Mouse (Mus musculus): ENCODE measurements at regions not wholly inside any gene's neighbourhood (a gene's known extent, or its start where the extent isn't known, plus 50 kb on each side); places are given as distances from the start of the nearest gene placed in this dataset.
A peak's percentile ranks its signal among the peaks of the same experiment; 100 is the strongest.

DNA sequence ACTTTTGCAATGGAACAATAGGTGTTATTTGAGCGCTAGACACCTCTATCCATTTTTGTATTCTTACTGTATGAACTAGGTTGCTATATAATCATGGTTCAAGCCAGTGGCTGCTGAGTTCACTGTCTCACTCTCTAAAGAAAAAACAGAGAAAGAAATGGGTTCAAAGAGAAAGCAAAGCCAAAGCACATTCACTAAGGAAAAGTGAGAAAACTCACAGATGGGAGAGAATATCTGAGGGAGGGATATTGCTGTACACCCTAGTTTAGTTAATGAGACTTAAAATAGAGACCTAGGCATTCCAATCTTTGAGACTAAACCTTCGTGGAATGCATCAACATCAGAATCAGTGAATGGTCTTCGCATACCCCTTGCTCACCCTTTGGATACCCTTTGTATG, 371.0 kb downstream of the Fam198b start:
- DNase-seq (ENCODE audit: low spot score in 2 of 2): no peak

DNA sequence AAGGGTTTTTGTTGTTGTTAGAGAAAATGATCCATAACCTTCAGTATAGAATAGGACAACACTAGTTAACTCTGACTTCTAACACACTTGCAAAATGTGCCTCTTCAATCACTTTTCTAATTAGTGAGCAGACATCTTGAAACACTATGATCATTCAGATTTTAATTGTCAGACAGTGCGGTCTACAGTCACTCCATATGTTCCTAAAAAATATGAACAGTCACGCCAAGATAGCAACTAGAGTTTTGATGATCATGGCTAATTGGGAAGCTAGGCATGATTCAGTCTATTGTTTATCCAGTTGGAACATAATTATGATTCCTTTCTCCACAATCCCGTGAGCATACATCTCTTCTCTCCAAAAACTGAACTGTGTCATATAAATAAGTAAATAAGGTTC, 372.1 kb downstream of the Fam198b start:
- no peak for DNase-seq (ENCODE audit: low spot score in 2 of 2)

DNA sequence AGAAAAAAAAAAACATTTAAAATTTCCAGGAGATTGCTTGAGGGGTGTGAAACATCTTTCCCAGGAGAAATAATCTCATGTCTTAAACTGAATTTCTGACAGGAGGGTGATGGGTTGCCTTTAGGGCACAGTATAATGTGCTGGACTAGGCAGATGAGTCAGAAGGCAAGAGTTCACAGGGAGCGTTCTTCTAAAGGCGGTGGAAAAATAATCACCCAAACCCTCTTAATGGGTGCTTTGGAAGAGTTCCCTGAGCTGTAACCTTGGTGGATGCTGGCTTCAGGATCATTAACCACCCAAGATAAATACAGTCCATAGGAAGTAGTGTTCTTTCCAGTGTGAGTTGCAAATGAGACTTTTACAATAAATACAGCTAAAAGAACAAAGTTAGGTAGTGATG, 378.8 kb downstream of the Fam198b start:
- DNase-seq (ENCODE audit: low spot score in 2 of 2): no peak

DNA sequence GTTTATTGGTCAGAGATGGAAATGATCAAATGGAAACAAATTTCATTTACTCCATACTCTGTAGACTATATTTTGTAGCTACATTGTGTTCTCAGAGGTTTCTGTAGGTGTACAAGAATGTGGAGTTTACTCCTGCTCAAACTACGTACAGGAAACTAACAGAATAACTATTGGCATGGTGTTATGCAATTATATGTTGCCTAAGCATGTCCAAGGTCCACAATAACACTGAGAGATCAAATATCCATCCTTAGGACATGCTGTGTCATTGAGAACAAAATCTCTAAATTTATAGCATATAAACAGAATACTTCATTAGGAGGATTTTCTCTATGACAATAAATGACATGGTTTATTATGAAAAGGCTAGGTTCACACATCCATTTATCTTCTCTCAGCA, 400.3 kb downstream of the Fam198b start:
- no peak for DNase-seq (ENCODE audit: low spot score in 2 of 2)

DNA sequence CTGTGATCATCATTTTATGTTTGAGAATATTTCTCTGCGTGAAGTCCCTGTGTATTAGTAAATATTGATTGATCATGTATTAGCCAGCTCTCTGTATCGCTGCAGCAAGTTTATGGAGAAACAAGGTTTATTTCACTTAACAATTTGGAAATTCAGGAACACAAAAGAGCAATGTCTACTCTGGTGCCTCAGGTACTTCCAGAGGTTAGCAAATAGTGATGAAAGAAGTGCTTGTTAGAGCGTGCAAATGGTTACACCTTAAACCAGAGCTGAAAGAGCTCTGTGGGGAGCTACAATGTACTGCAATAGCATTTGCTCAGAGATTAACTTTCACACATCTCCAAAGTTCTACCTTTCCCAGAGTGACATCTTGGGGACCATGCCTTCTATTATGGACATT, 400.9 kb downstream of the Fam198b start:
- no peak for DNase-seq (ENCODE audit: low spot score in 2 of 2)

DNA sequence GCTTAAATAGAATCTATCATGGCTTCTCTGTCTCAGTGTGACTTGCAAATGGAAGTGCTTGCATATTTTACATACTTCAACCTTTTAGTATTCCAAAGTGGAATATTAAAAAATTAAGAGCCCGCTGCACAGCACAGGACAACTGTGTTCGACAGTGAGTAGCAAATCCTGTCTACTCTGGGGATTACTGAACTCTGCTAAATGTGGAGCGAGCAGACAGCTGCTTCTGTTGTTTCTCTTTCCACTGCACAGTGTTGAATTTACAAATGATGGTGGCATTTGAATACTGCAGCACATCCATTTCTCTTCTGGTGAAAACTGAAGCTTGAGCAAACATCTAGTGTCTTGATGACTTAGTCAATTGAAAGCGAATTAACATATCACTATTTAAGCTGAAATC, 409.2 kb downstream of the Fam198b start:
- no peak for DNase-seq (ENCODE audit: low spot score in 2 of 2)

DNA sequence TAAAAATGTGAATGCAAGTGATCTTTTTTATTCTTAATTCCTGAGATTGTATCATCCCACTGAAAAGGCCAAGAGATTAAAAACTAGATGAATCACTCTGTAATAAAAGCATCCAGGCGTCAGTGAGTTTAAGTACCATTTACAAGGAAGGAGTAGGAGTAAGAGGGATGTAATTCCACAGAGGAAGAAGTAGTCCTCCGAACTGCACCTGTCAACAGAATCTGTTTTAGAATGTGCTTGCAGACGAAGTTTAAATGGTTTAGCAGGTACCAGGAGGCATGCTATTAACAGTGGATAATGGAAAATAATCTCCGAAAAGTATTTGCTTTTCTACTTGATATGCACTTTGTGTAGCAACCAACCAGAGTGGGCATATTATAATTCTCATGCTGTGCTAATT, 423.3 kb downstream of the Fam198b start:
- no peak for DNase-seq (ENCODE audit: low spot score in 2 of 2)

DNA sequence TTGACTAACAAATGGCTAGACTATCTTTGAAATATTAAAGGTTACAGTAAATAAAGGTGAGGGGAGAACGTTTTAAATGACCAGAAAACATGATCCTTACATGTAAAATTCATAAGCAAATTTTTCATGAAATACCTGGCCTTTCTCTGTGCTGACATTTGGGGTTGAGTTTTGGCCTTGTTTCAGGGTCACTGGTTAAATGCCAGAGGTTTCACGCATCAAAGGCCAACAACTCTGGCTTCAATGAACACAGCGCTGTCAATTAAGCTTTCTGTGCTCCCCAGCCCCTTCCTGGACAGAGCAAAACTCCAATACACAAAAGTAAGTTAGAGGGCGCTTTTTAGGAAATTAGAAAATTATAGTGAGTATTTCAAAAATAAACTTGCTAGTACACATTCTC, 425.6 kb downstream of the Fam198b start:
- DNase-seq (ENCODE audit: low spot score in 2 of 2): no peak

DNA sequence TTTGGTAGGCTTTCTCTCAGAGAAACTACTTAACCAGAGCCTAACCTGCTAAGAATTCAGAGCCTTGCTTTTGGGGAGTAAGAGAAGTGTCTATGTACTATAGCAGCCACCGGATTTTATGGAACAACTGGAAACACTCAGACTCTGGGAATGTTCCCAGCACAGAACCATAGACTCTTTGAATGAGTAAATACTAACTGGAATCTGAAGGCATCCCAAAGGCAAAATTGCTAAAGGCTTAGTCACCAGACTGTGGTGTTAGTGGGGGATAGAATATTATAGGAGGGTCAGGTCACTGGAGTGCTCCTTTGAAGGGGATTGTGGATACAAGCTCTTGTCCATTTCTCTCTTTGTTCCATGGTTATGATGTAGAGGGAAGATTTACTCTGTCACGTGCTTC, 427.4 kb downstream of the Fam198b start:
- no peak for DNase-seq (ENCODE audit: low spot score in 2 of 2)

DNA sequence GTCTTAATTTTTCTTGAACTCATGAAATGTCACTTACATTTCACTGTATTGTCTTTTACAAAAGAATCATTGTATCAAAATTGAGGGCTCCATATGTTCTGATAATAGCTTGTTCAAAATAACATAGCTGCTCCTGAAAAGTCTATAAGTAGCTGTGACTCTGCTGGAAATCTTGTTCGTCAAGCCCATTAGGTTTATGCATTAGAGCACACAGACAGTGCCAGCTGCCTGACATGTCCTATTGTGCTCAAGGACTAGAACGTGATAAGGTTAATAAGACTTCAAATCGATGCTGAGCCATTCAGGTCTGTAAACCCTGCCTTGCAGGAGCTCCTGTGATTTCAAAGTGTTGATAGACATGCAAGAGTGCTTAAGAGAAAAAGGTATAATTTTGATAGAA, 438.0 kb downstream of the Fam198b start:
- no peak for DNase-seq (ENCODE audit: low spot score in 2 of 2)

DNA sequence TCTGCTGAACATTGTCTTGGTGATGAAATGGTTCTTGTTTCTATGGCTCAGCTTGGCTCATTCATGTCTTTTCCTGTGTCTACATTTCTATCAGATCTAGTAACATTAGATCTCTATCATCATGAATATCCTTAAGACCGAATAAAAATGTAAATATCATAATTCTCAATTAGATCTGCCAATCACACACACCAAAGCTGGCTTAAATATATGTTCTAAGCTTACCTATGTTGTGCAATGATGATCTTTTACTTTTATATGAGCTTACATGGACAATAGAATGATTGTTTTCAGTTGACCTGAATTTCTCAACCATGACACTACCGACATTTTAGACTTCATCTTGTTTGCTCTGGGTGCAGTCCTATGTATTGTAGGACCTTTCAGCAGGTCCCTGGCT, 440.4 kb downstream of the Fam198b start:
- DNase-seq (ENCODE audit: low spot score in 2 of 2): no peak

DNA sequence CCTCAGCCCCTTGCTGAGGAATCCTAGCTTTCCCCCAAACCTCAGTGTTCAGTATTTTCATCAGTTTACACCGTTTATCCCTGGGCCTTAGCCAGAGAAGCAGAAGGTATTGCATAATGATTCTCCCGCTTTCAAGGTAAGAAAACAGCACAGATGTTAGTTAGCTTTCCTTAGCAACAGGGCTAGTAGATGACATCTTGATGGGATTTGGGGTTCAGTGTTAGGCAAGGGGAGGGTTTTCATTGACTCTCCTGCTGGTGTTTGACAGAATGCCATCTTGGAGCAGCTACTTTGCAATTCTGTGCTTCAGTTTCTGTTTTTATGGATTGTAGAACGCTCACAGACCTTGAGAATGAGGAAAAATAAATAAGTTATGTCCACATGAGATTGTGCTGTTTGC, 447.4 kb downstream of the Fam198b start:
- no peak for DNase-seq (ENCODE audit: low spot score in 2 of 2)

DNA sequence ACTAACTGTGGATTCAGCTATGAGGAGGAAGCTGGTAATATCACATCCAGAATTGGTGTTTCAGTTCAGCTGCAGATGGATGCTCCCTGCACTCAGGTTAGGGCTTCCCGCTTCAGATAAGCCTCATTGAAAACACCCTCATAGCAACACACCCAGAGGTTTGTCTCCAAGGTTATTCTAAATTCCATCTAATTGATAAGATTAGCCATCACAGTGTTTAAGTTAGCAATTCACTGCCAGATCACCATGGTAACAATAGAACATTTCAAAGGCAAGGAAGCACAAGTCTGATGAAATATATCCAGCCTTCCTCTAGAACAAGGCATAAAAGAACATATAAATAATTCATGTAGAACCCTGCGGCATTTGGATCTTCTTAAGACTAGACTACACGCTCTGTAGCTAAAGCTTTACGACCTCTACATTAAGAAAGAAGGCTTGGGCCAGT, 450.1 kb downstream of the Fam198b start:
- DNase-seq (ENCODE audit: low spot score in 2 of 2): no peak

DNA sequence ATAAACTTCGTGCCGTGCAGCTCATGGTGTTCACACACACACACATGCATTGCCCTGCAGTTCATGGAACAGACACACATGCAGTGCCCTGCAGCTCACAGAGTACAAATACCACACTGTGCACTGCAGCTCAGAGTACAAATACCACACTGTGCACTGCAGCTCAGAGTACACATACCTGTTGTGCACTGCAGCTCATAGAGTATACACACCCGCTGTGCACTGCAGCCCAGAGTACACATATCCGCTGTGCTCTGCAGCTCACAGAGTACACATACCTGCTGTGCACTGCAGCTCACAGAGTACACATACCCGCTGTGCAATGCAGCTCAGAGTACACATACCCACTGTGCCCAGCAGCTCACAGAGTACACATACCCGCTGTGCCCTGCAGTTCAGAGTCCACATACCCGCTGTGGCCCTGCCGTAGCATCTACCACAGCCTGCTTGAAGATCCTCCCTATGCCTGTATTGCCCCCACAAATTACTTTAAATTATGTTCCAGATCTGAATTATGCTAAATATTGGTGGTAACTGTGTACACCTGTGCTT, 451.9 kb downstream of the Fam198b start:
- no peak for DNase-seq (ENCODE audit: low spot score in 2 of 2)

DNA sequence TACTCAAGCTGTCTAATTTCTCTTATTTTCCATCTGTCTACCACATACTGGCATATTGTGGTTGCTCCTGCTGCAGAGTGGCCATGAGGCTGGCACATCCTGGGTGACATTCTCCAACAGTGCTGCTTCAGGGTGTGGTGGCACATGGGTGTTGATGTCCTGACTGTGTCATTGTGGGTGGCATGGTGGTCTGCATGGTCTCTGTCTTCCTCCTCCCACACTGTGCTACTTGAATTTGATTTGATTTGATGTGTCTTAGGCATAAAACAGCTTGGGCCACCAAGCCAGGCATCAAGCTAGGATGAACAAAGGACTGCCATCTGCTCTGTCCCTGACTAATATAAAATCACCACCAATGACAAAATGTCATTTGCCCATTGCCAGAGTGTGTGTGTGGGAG, 434.7 kb downstream of the Gria2 start:
- DNase-seq (ENCODE audit: low spot score in 2 of 2): no peak

DNA sequence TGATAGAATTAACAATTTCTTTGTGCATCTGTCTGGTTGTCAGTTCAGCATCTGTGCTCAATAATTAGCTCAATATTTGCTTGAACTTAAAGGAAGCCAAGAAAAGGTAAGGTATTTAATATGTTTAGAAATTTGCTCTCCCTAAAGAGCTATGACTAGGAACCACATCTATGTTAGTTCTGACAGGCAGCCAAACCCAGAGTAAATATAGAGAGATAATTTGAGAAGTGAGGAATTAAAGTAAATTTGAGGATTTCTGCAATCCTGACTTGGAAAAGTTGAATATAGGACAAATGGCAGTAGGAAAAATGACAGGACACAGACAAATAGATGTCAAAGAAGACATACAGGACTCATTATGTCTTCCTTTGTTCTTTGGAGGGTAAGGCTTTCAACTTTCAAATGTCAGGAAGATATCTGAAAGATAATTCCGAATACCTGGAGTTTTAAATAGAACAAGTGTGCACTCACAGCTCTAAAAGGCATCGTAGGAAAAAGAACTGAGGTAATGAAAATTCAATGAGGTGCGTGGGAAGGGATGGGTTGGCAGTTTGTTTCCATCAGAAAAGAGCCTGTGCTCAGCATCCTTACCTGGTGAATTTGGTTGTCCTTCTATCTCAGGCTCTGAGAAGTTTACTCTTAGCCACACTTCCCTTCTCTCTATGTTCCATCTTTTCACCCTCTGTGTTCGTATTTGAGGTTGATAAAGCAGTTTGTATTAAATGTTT, 433.3 kb downstream of the Gria2 start:
- no peak for DNase-seq (ENCODE audit: low spot score in 2 of 2)

DNA sequence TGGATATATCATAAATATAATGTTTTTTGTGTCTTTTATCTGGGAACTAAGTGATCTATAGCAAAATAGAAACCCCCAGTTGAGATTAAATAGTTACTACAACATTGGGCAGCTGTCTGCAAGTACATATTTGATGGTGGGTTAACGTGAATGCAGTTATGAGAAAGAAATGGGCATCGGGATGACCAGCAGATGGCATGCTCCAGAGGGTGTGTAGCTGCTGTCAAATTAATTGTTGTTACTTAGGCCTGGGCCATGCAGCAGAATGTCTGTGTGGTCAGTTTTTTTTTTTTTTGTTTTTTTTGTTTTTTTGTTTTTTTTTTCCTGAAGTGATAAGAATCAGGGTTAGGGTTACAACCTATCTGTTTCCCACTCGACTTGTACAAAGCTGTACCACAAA, 430.2 kb downstream of the Gria2 start:
- DNase-seq (ENCODE audit: low spot score in 2 of 2): no peak

DNA sequence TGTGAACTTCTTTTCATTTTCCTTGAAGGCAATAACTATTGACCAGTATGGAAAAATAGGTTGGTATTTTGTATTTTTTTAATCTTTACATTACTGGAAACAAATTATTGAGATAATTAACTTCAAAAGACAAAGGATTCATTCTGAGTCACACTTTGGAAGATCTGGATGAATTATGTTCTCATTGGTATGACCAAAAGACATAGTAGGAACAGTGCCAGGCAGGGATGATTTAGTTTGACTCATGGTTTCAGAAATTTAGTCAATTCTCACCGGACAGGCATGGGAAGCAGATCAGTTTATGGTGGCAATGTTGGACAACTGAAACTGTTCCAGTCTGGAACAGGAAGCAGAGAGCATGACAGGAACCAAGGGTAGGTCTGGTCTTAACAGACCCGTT, 416.6 kb downstream of the Gria2 start:
- peak in 1 of 2 experiments; percentile 3 for DNase-seq (ENCODE audit: low spot score in 2 of 2)

DNA sequence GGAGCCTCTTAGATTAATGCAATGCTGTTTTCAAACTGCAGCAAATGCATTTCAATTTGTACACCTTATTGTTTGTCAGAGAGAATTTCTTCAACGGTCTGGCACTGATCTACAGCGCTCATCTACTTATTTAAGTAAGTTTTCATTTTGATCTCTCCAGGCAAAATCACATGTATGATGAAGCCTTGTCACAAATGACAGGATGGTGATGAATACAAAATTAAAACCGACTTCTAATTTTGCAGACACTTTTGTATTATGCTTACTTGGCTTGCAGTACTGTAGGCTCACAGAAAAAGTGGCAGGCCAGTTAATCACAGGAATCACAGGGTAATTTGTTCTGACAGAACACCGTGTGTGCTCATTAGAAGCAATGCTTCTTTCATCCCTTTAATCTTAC, 406.4 kb downstream of the Gria2 start:
- DNase-seq (ENCODE audit: low spot score in 2 of 2): no peak

DNA sequence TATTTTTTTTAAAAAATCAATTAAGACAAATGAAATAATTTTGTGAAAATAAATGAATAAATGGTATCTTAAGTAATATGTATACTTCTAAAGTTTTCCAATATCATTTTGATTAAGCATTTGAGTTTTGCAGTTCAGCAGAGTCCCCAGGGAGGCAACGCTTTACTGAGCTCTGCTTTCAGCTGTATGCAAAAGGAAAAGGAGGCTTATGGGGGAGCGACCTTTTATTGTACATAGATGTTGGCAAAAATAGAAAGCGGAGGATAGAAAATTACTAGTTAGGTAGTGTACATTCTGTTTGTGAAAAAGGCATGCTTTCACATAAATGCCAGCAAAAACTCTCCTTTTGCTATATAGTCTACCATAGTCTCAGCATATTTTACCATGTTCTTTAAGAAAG, 382.2 kb downstream of the Gria2 start:
- no peak for DNase-seq (ENCODE audit: low spot score in 2 of 2)

DNA sequence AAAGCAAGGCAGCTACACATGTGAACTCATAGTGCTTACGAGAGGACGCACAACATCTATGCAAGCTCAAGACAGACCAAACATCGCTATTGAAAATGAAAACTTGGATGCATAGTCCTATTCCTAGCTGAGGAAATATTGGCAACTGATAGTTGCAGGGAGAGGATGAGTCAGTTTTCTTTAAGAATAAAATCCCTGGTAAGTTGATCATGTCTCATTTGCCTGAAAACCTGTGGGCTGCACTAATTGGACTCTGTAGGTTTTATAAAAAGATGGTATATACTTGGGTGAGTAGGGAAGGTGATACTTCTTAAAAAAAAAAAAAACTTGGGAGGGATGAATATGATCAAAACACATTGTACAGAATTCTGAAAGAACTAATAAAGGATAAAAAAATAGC, 381.2 kb downstream of the Gria2 start:
- DNase-seq (ENCODE audit: low spot score in 2 of 2): no peak

DNA sequence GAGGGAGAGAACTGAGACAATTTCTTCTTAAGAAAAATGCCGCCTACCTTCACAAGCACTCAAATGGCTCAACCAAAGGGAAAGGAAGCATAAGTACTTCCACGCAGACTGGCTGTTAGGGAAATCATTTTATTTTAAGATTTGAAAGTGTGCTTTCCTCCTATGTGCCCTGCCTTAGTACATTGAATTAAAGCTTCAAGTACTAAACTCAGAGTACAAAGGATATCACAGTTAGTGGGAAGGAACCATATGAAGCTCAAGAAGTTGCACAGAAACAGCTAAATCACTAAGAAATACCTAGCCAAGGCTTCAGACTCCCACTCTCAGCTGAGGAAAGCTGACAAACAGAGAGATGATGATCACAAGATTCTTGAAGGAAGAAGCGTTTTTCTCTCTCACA, 380.5 kb downstream of the Gria2 start:
- DNase-seq (ENCODE audit: low spot score in 2 of 2): no peak

DNA sequence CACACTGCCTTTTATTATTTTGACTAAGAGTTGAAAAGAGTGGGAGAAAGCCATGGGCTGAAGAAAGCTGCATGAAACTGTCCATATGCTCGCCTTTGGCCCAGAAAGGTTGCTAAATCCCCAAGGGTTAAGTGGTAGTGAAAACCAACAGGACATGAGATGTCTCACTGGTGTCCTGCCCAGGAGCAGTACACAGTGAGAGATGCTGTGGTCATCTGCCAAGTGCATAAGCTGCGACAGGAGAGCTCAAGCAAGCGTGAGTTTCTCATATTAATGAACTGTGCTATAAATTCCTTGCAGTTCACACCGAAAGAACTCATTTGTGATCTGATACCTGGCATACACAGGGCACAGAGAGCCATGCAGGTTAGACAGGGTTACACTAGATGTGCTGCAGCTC, 380.0 kb downstream of the Gria2 start:
- no peak for DNase-seq (ENCODE audit: low spot score in 2 of 2)
